Mouse (Mus musculus): ENCODE results near the gene Slc38a10. TPM values are rescaled to one million over a fixed set of nuclear protein-coding genes. Genes with fewer than 3 reads are reported as not detected.

The Slc38a10 gene
- total and polyA plus RNA-seq, 3 experiments = 52.8 to 92.4 (median 69.5) TPM

DNA sequence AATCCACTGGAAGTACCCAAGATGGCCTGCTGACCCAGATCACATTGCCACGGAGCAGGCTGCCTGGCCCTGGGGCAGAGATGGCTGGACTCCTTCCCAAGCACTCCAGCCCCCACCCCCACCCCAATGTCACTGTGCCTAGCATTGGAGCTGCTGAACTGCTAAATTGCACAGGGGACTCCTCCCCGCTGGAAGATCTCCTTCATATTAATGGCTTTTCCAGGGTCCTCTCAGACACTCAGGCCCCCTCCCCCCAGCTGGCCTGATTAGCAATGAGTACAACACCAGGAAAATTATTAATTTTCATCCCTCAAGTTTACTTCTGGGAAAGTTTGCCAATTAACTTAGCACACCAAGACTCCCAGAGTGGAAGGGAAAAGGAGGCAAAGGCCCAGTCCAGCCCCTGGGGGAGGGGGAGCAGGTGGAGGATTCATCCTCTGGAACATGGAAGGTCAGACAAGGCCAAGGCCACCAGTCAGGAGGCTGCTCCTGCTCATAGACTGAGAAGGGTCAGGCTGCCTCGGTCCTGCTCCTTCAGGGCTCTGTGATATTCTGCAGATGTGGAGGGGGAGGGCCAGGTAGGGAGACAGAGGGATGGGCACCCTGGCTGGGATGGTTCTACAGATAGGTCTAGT lies 31.4 kb upstream of the Slc38a10 start:
- ATAC-seq (ENCODE audit: extremely low read depth, insufficient number of reproducible peaks, low FRiP score, poor library complexity, severe bottlenecking) (no peak), DNase-seq (ENCODE audit: low spot score) (no peak)
- Histone ChIP-seq H3K4me1 (ENCODE audit: insufficient read depth, low read depth, low read length) (no peaks in the 10 kb centered on the region), H3K27me3 (ENCODE audit: insufficient read depth, low read length) (peaks cover 72% of the 10 kb centered on the region), H3K4me3 (ENCODE audit: low read depth, low read length) (no peak overlapping the region), H3K9me3 (replicated peaks) (peaks cover 16% of the 10 kb centered on the region), H3K36me3 (replicated peaks) (no peaks in the 10 kb centered on the region)
- TF ChIP-seq CTCF (IDR thresholded peaks at IDR 0.05; ENCODE audit: low read depth, low read length) (no peak), GATA1 (IDR thresholded peaks at IDR 0.05; ENCODE audit: borderline replicate concordance, low read length) (no peak), GATA2 (IDR thresholded peaks at IDR 0.05; ENCODE audit: borderline replicate concordance, low read depth, low read length) (no peak), TAL1 (conservative IDR thresholded peaks at IDR 0.05; ENCODE audit: low read depth, low read length) (no peak), POLR2AphosphoS5 (IDR thresholded peaks at IDR 0.05; ENCODE audit: insufficient replicate concordance, low read depth, low read length) (no peak)

- DNase-seq (ENCODE audit: low spot score) = no peak
- TF ChIP-seq TAL1 (conservative IDR thresholded peaks at IDR 0.05; ENCODE audit: low read depth, low read length) (no peak), POLR2AphosphoS5 (IDR thresholded peaks at IDR 0.05; ENCODE audit: insufficient replicate concordance, low read depth, low read length) (no peak)
- H3K27me3 ChIP-seq (ENCODE audit: insufficient read depth, low read length) = peaks cover 70% of the 10 kb centered on the region
- H3K36me3 ChIP-seq (replicated peaks) = no peaks in the 10 kb centered on the region
- no peak overlapping the region for H3K4me3 ChIP-seq (ENCODE audit: low read depth, low read length)
- ATAC-seq (ENCODE audit: extremely low read depth, insufficient number of reproducible peaks, low FRiP score, poor library complexity, severe bottlenecking) = no peak
- no peaks in the 10 kb centered on the region for H3K4me1 ChIP-seq (ENCODE audit: insufficient read depth, low read depth, low read length)
- H3K9me3 ChIP-seq (replicated peaks) = peaks cover 8% of the 10 kb centered on the region
These were observed 30.2 kb upstream of the Slc38a10 start for GRCm38 (mm10) chr11:120181379-120181778.

GRCm38 (mm10) chr11:120179374-120179773 lies 28.2 kb upstream of the Slc38a10 start:
- H3K27me3 ChIP-seq (ENCODE audit: insufficient read depth, low read length) = peaks cover 74% of the 10 kb centered on the region
- no peak overlapping the region for H3K4me3 ChIP-seq (ENCODE audit: low read depth, low read length)
- DNase-seq (ENCODE audit: low spot score) (no peak), ATAC-seq (ENCODE audit: extremely low read depth, insufficient number of reproducible peaks, low FRiP score, poor library complexity, severe bottlenecking) (no peak)
- H3K9me3 ChIP-seq (replicated peaks) = no peaks in the 10 kb centered on the region
- no peaks in the 10 kb centered on the region for H3K4me1 ChIP-seq (ENCODE audit: insufficient read depth, low read depth, low read length)
- H3K36me3 ChIP-seq (replicated peaks) = no peaks in the 10 kb centered on the region
- TF ChIP-seq GATA2 (IDR thresholded peaks at IDR 0.05; ENCODE audit: borderline replicate concordance, low read depth, low read length) (no peak), TAL1 (conservative IDR thresholded peaks at IDR 0.05; ENCODE audit: low read depth, low read length) (no peak), CTCF (IDR thresholded peaks at IDR 0.05; ENCODE audit: low read depth, low read length) (no peak), POLR2AphosphoS5 (IDR thresholded peaks at IDR 0.05; ENCODE audit: insufficient replicate concordance, low read depth, low read length) (no peak), GATA1 (IDR thresholded peaks at IDR 0.05; ENCODE audit: borderline replicate concordance, low read length) (no peak)

DNA sequence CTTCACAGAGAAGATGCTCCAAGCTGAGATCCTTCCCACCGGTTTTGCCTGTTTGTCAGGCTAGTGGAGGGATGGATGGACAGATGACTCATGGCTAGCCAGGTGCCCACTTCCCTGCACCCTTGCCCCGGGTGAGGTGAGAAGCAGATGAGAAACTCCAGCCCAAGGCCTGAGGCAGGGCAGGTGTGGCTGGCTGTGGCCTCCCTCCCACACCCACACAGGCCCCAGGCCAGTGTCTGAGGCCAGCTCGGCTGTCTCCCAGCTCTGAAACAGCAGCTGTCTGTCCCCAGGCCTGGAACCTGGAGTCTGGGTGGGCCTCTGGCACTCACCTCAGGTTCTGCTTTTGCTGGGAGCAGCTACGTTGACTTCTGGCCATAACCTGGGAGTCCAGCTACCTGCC lies 24.8 kb upstream of the Slc38a10 start:
- peaks cover 75% of the 10 kb centered on the region for H3K27me3 ChIP-seq (ENCODE audit: insufficient read depth, low read length)
- H3K4me1 ChIP-seq (ENCODE audit: insufficient read depth, low read depth, low read length) = no peaks in the 10 kb centered on the region
- no peaks in the 10 kb centered on the region for H3K9me3 ChIP-seq (replicated peaks)
- no peak for ATAC-seq (ENCODE audit: extremely low read depth, insufficient number of reproducible peaks, low FRiP score, poor library complexity, severe bottlenecking)
- H3K36me3 ChIP-seq (replicated peaks) = no peaks in the 10 kb centered on the region
- no peak for DNase-seq (ENCODE audit: low spot score)
- TF ChIP-seq GATA2 (IDR thresholded peaks at IDR 0.05; ENCODE audit: borderline replicate concordance, low read depth, low read length) = no peak
- TF ChIP-seq POLR2AphosphoS5 (IDR thresholded peaks at IDR 0.05; ENCODE audit: insufficient replicate concordance, low read depth, low read length) = no peak
- no peak for TF ChIP-seq TAL1 (conservative IDR thresholded peaks at IDR 0.05; ENCODE audit: low read depth, low read length)
- no peak for TF ChIP-seq CTCF (IDR thresholded peaks at IDR 0.05; ENCODE audit: low read depth, low read length)
- TF ChIP-seq GATA1 (IDR thresholded peaks at IDR 0.05; ENCODE audit: borderline replicate concordance, low read length) = no peak
- H3K4me3 ChIP-seq (ENCODE audit: low read depth, low read length) = no peak overlapping the region

- Histone ChIP-seq H3K4me3 (ENCODE audit: low read depth, low read length) (no peak overlapping the region), H3K4me1 (ENCODE audit: insufficient read depth, low read depth, low read length) (no peaks in the 10 kb centered on the region), H3K9me3 (replicated peaks) (no peaks in the 10 kb centered on the region), H3K36me3 (replicated peaks) (no peaks in the 10 kb centered on the region), H3K27me3 (ENCODE audit: insufficient read depth, low read length) (peaks cover 78% of the 10 kb centered on the region)
- TF ChIP-seq CTCF (IDR thresholded peaks at IDR 0.05; ENCODE audit: low read depth, low read length) = no peak
- TF ChIP-seq TAL1 (conservative IDR thresholded peaks at IDR 0.05; ENCODE audit: low read depth, low read length) = no peak
- TF ChIP-seq GATA2 (IDR thresholded peaks at IDR 0.05; ENCODE audit: borderline replicate concordance, low read depth, low read length) = no peak
- no peak for TF ChIP-seq POLR2AphosphoS5 (IDR thresholded peaks at IDR 0.05; ENCODE audit: insufficient replicate concordance, low read depth, low read length)
- no peak for TF ChIP-seq GATA1 (IDR thresholded peaks at IDR 0.05; ENCODE audit: borderline replicate concordance, low read length)
- DNase-seq (ENCODE audit: low spot score) (no peak), ATAC-seq (ENCODE audit: extremely low read depth, insufficient number of reproducible peaks, low FRiP score, poor library complexity, severe bottlenecking) (no peak)
These were observed 22.1 kb upstream of the Slc38a10 start for GRCm38 (mm10) chr11:120173213-120173612.

DNA sequence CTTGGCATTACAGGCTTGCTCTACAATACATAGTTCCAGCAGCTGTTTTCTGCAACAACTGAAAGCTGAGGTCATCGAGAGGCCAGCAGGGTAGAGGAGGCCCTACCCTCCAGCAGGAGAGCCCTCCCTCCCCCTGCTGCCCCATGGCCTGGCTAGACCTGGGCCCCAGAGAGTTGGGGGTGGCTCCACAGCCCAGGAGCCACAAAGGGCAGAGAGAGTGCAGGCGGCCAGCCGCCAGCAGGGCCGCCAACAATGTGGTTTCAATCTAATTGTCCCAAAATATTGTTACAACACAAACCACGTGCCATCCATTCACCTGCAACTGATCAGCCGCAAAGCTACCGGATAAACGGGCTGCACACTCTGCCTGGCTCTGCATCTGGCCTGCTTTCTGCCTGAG lies 20.0 kb upstream of the Slc38a10 start:
- DNase-seq (ENCODE audit: low spot score) = no peak
- H3K4me1 ChIP-seq (ENCODE audit: insufficient read depth, low read depth, low read length) = no peaks in the 10 kb centered on the region
- no peak for ATAC-seq (ENCODE audit: extremely low read depth, insufficient number of reproducible peaks, low FRiP score, poor library complexity, severe bottlenecking)
- H3K27me3 ChIP-seq (ENCODE audit: insufficient read depth, low read length) = peaks cover 76% of the 10 kb centered on the region
- no peak overlapping the region for H3K4me3 ChIP-seq (ENCODE audit: low read depth, low read length)
- H3K36me3 ChIP-seq (replicated peaks) = no peaks in the 10 kb centered on the region
- no peaks in the 10 kb centered on the region for H3K9me3 ChIP-seq (replicated peaks)
- TF ChIP-seq TAL1 (conservative IDR thresholded peaks at IDR 0.05; ENCODE audit: low read depth, low read length) = no peak
- TF ChIP-seq GATA1 (IDR thresholded peaks at IDR 0.05; ENCODE audit: borderline replicate concordance, low read length) = no peak
- no peak for TF ChIP-seq POLR2AphosphoS5 (IDR thresholded peaks at IDR 0.05; ENCODE audit: insufficient replicate concordance, low read depth, low read length)
- no peak for TF ChIP-seq GATA2 (IDR thresholded peaks at IDR 0.05; ENCODE audit: borderline replicate concordance, low read depth, low read length)
- TF ChIP-seq CTCF (IDR thresholded peaks at IDR 0.05; ENCODE audit: low read depth, low read length) = no peak

Measured in G1E (cell line).